Comparison of ENCODE assay signal across 8 mouse cellular contexts in the genomic region with DNA sequence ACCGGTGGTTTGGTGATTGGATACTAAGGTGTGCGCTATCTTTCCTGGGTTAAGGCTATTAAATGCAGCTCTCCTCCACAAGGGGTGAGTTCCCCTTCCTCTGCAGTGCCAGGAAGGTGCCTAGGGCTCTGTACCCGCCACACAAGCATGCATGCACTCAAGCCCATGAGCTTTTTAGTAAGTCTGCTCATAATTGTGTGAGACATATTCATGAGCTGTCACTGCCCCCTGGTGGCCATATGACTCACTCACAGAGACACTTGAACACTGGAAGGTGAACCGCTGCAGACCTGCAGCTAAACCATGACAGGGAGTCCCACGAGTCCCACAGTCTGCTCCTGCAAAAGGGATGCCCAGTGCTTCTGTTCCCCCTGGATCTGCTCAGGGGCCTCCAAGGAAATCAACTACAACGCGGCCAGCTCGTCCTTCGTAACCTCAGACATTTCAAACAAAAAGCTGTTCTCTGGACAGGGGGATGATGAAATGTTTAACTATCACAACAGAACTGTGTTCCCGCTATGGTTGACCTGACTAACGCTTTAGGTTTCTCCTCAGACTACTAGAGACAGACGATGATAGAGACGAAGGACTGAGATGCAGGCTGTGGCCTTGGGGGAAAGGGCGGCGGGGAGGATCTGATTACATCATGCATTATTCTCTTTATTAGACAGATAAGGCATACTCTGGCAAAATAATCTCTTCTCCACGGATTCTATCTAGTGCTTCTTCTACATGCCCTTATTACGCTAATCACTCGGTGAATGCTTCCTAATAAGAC. TPM values are rescaled to one million over a fixed set of nuclear protein-coding genes. Genes with fewer than 3 reads are reported as not detected.
DNase-seq lines count a peak whose midpoint lies in the region; ATAC-seq and TF ChIP-seq lines count a peak whose summit lies in the region.

No protein-coding gene starts in this region.

- CTCF ChIA-PET in Patski (lab: Charles Lee): interaction anchor here (0.7 to 2.6 kb wide), 22 partner anchors 8 to 650 kb away, joined by 3 to 23 read pairs (median 4); partner anchors contain the start of gene Chd1l

- H3K27ac ChIP-seq in hindbrain, embryonic 15.5 days (replicated peaks): peak overlapping the region; percentile 0; the same call in 1 of the 2 replicates

- in situ Hi-C loops in Patski (cut with MboI; ENCODE audit: low pct_unique_long_range_greater_than_20kb): loop anchor here (5.0 kb wide), 1 partner anchor 648 kb away; no protein-coding TSS in a partner anchor

- peak; percentile 90 for TF ChIP-seq CTCF in Patski (IDR thresholded peaks at IDR 0.05)

- H3K4me3 ChIP-seq in hindbrain, embryonic 15.5 days: no peak overlapping the region; the same call in 1 of the 2 replicates

- peak; percentile 35 for DNase-seq in Patski (ENCODE audit: low read depth, low spot score)
- peak; percentile 48 for DNase-seq in cerebellum, adult 9-11 months
- DNase-seq in frontal cortex, adult 2 months (ENCODE audit: extremely low spot score in 1 of 2, low spot score in 1 of 2): peak; percentile 83 to 94
- peak; percentile 74 to 93 for DNase-seq in layer of hippocampus, postnatal 25 days (ENCODE audit: extremely low spot score in 1 of 2, low spot score in 1 of 2)
- DNase-seq in lung, postnatal 36 days: peak; percentile 92
- peak; percentile 90 to 94 for DNase-seq in right cerebral cortex, adult 2 months (ENCODE audit: low spot score in 2 of 2)
- DNase-seq in urinary bladder, adult 2 months (ENCODE audit: low spot score): peak; percentile 64

- POLR2A ChIA-PET in Patski (lab: Charles Lee): interaction anchor here (0.7 kb wide), 1 partner anchor 22 kb away, joined by 3 read pairs; no protein-coding TSS in a partner anchor

- peak overlapping the region; percentile 14; the same call in 1 of the 2 replicates for H3K9ac ChIP-seq in hindbrain, embryonic 15.5 days

- H3K9me3 ChIP-seq in hindbrain, embryonic 15.5 days: no peaks in the 10 kb centered on the region

- ATAC-seq in Patski: peak; percentile 76
- ATAC-seq in hindbrain, embryonic 15.5 days (ENCODE audit: low FRiP score, low read depth): peak; percentile 93

- peak overlapping the region; percentile 37 for H3K4me2 ChIP-seq in hindbrain, embryonic 15.5 days

- H3K36me3 ChIP-seq in hindbrain, embryonic 15.5 days: no peaks in the 10 kb centered on the region

- H3K4me1 ChIP-seq in hindbrain, embryonic 15.5 days (replicated peaks): 0 out of 2 replicates have a peak, but pooled peaks cover 2% of the 10 kb centered on the region

- 54% methylated on average over 18 of the region's 18 CpGs for WGBS in hindbrain, embryonic 15.5 days

- H3K27me3 ChIP-seq in Patski: no peaks in the 10 kb centered on the region
- H3K27me3 ChIP-seq in hindbrain, embryonic 15.5 days: no peaks in the 10 kb centered on the region

RNA-seq across cellular contexts. Expression of gene Chd1l, which starts 24.4 kb away (rescaled TPM):
- polyA plus RNA-seq in Patski (2021): 23.2 TPM
- polyA plus RNA-seq in frontal cortex, adult 2 months (2012; rRNA removed): 7.1 and 7.8 TPM in 2 replicates
- polyA plus RNA-seq in hindbrain, embryonic 15.5 days (2015; fragmentation: Nextera tagmentation; extraction: Ambion mirVana): 6.3 and 6.7 TPM in 2 replicates
- total RNA-seq in layer of hippocampus, postnatal 25 days (2021): 10 to 100 TPM in 1 of 2 experiments, 1 to 10 TPM in 1; 9.6 to 10.3 TPM
- polyA plus RNA-seq in urinary bladder, adult 2 months (2012; rRNA removed): 27.7 and 33.0 TPM in 2 replicates

RNA-seq across cellular contexts. Expression of gene Fmo5, which starts 43.0 kb away (rescaled TPM):
- polyA plus RNA-seq in Patski (2021): 1.9 TPM
- 2.5 and 3.3 TPM in 2 replicates for polyA plus RNA-seq in frontal cortex, adult 2 months (2012; rRNA removed)
- 0.62 and 1.2 TPM in 2 replicates for polyA plus RNA-seq in hindbrain, embryonic 15.5 days (2015; fragmentation: Nextera tagmentation; extraction: Ambion mirVana)
- 1 to 10 TPM; 3.7 to 4.4 TPM for total RNA-seq in layer of hippocampus, postnatal 25 days (2021)
- polyA plus RNA-seq in urinary bladder, adult 2 months (2012; rRNA removed): 1,034 and 1,245 TPM in 2 replicates

Comparison
In these comparisons a context has a peak if more than half of its experiments do, and no peak if none do; other contexts are left out.
1. DNase-seq: peak in every context shown above with its lines; median percentile 92 in lung, postnatal 36 days; 92 in right cerebral cortex, adult 2 months; 88 in frontal cortex, adult 2 months; 84 in layer of hippocampus, postnatal 25 days; 64 in urinary bladder, adult 2 months; 48 in cerebellum, adult 9-11 months; 35 in Patski.
2. RNA of gene Fmo5, which starts 43.0 kb away (polyA plus RNA-seq): 1,034 to 1,245 TPM in urinary bladder, adult 2 months; 2.5 to 3.3 TPM in frontal cortex, adult 2 months, 1.9 TPM in Patski (single experiment) and 0.62 to 1.2 TPM in hindbrain, embryonic 15.5 days; every median in the first group is over 100 times any median in the second.